ENCODE assay signal across 8 mouse cellular contexts in the genomic region with DNA sequence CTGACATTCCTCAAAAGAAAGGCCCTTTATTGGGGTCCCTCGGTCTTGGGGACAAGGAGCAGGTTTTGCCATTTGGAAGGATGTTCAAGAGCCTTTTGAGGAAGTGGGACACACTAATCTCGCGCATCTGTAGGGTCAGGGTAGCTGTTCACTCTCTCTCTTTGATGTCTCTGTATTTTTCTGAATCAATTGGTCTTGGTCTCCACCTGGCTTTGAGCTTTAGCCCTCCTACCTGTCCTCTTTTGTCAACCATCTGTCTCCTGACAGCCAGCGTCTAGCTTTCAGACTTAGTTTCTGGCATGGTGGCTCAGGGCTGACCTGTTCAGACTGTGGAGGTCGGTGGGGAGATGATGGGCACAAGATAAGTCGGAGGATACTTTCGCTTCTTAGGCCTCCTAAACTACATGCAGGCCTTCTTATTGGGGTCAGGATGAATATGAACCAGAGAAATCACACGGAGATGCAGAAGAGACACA. TPM values are rescaled to one million over a fixed set of nuclear protein-coding genes. Genes with fewer than 3 reads are reported as not detected.
DNase-seq lines count a peak whose midpoint lies in the region; ATAC-seq and TF ChIP-seq lines count a peak whose summit lies in the region.

No protein-coding gene starts in this region.

- 11% methylated on average over 8 of the region's 8 CpGs for WGBS in embryonic facial prominence, embryonic 11.5 days
- 18% methylated on average over 8 of the region's 8 CpGs for WGBS in intestine, embryonic 14.5 days
- 9% methylated on average over 8 of the region's 8 CpGs for WGBS in neural tube, embryonic 13.5 days

- H3K9me3 ChIP-seq in embryonic facial prominence, embryonic 11.5 days (replicated peaks; ENCODE audit: control insufficient read depth, low read length): no peaks in the 10 kb centered on the region
- no peaks in the 10 kb centered on the region for H3K9me3 ChIP-seq in intestine, embryonic 14.5 days (ENCODE audit: control insufficient read depth, low read length)
- H3K9me3 ChIP-seq in neural tube, embryonic 13.5 days: no peaks in the 10 kb centered on the region

- H3K4me1 ChIP-seq in embryonic facial prominence, embryonic 11.5 days (ENCODE audit: control insufficient read depth, insufficient read depth, low read length): no peaks in the 10 kb centered on the region
- H3K4me1 ChIP-seq in intestine, embryonic 14.5 days (replicated peaks; ENCODE audit: control insufficient read depth, insufficient read depth, low read length): peaks cover 28% of the 10 kb centered on the region
- H3K4me1 ChIP-seq in neural tube, embryonic 13.5 days (replicated peaks): peaks cover 39% of the 10 kb centered on the region

- peak overlapping the region; percentile 85 for H3K4me2 ChIP-seq in embryonic facial prominence, embryonic 11.5 days (ENCODE audit: low read depth, low read length)
- H3K4me2 ChIP-seq in intestine, embryonic 14.5 days (ENCODE audit: low read length): peak overlapping the region; percentile 71
- H3K4me2 ChIP-seq in neural tube, embryonic 13.5 days: peak overlapping the region; percentile 84

- DNase-seq in layer of hippocampus, adult 2 months (ENCODE audit: low spot score in 2 of 2): no peak
- no peak for DNase-seq in layer of hippocampus, adult 9-11 months
- no peak for DNase-seq in embryonic facial prominence, embryonic 11.5 days (ENCODE audit: low spot score)
- peak; percentile 53 for DNase-seq in intestine, embryonic 14.5 days (ENCODE audit: low spot score)
- DNase-seq in thymus, adult 18-20 months: no peak
- DNase-seq in kidney, postnatal 25 days: no peak
- no peak for DNase-seq in right cerebral cortex, postnatal 14 days

- peak overlapping the region; percentile 44 for H3K9ac ChIP-seq in embryonic facial prominence, embryonic 11.5 days (replicated peaks; ENCODE audit: low read length)
- H3K9ac ChIP-seq in intestine, embryonic 14.5 days (ENCODE audit: low read length): peak overlapping the region; percentile 37
- H3K9ac ChIP-seq in neural tube, embryonic 13.5 days: peak overlapping the region; percentile 97

- no peaks in the 10 kb centered on the region; the same call in 1 of the 2 replicates for H3K36me3 ChIP-seq in embryonic facial prominence, embryonic 11.5 days (replicated peaks; ENCODE audit: control insufficient read depth, insufficient read depth, low read depth, low read length)
- no peaks in the 10 kb centered on the region for H3K36me3 ChIP-seq in intestine, embryonic 14.5 days (ENCODE audit: control insufficient read depth, insufficient read depth, low read length)
- H3K36me3 ChIP-seq in neural tube, embryonic 13.5 days: peaks cover 12% of the 10 kb centered on the region

- no peak for TF ChIP-seq CTCF in layer of hippocampus, adult 2 months (conservative IDR thresholded peaks at IDR 0.05)

- H3K4me3 ChIP-seq in layer of hippocampus, adult 2 months: peak overlapping the region; percentile 60
- peak overlapping the region; percentile 68 for H3K4me3 ChIP-seq in embryonic facial prominence, embryonic 11.5 days (ENCODE audit: low read depth, low read length)
- peak overlapping the region; percentile 86 for H3K4me3 ChIP-seq in intestine, embryonic 14.5 days (ENCODE audit: low read depth, low read length)
- H3K4me3 ChIP-seq in neural tube, embryonic 13.5 days: peak overlapping the region; percentile 91

- no peak for ATAC-seq in embryonic facial prominence, embryonic 11.5 days (replicated peaks; ENCODE audit: insufficient number of reproducible peaks, low FRiP score, low TSS enrichment, low read depth)
- no peak for ATAC-seq in intestine, embryonic 14.5 days (replicated peaks; ENCODE audit: low FRiP score, low TSS enrichment, low read depth)
- no peak for ATAC-seq in neural tube, embryonic 13.5 days (ENCODE audit: low read depth)

- peak overlapping the region; percentile 72 for H3K27ac ChIP-seq in layer of hippocampus, adult 2 months
- H3K27ac ChIP-seq in embryonic facial prominence, embryonic 11.5 days (replicated peaks; ENCODE audit: low read depth, low read length): no peak overlapping the region
- no peak overlapping the region for H3K27ac ChIP-seq in intestine, embryonic 14.5 days (ENCODE audit: low read depth)
- 0 out of 2 replicates have a peak overlapping the region, but pooled peaks have one; percentile 89 for H3K27ac ChIP-seq in neural tube, embryonic 13.5 days (replicated peaks)

- no peaks in the 10 kb centered on the region; the same call in 1 of the 2 replicates for H3K27me3 ChIP-seq in embryonic facial prominence, embryonic 11.5 days (ENCODE audit: control insufficient read depth, insufficient read depth, low read length)
- H3K27me3 ChIP-seq in intestine, embryonic 14.5 days (replicated peaks; ENCODE audit: control insufficient read depth, insufficient read depth, low read length): no peaks in the 10 kb centered on the region
- no peaks in the 10 kb centered on the region for H3K27me3 ChIP-seq in neural tube, embryonic 13.5 days

RNA-seq across cellular contexts. Expression of a gene that starts 0.7 kb away (rescaled TPM):
- 10 to 100 TPM; 33.9 to 46.6 TPM for total RNA-seq in layer of hippocampus, adult 2 months (2021)
- 8.6 and 9.5 TPM in 2 replicates for polyA plus RNA-seq in embryonic facial prominence, embryonic 11.5 days (2014; fragmentation: Nextera tagmentation; extraction: Ambion mirVana)
- polyA plus RNA-seq in intestine, embryonic 14.5 days (2014; fragmentation: Nextera tagmentation; extraction: Ambion mirVana): 4.8 and 5.3 TPM in 2 replicates
- polyA plus RNA-seq in neural tube, embryonic 13.5 days (2015; fragmentation: Nextera tagmentation; extraction: Ambion mirVana): 33.8 and 34.3 TPM in 2 replicates

RNA-seq across cellular contexts. Expression of a gene that starts 17.4 kb away (rescaled TPM):
- total RNA-seq in layer of hippocampus, adult 2 months (2021): 1 to 10 TPM; 2.5 to 2.7 TPM
- 2.0 and 2.5 TPM in 2 replicates for polyA plus RNA-seq in embryonic facial prominence, embryonic 11.5 days (2014; fragmentation: Nextera tagmentation; extraction: Ambion mirVana)
- 3.2 TPM in 2 replicates for polyA plus RNA-seq in intestine, embryonic 14.5 days (2014; fragmentation: Nextera tagmentation; extraction: Ambion mirVana)
- polyA plus RNA-seq in neural tube, embryonic 13.5 days (2015; fragmentation: Nextera tagmentation; extraction: Ambion mirVana): 3.0 and 3.3 TPM in 2 replicates

RNA-seq across cellular contexts. Expression of a gene that starts 25.7 kb away (rescaled TPM):
- total RNA-seq in layer of hippocampus, adult 2 months (2021): 10 to 100 TPM; 16.4 to 16.7 TPM
- polyA plus RNA-seq in embryonic facial prominence, embryonic 11.5 days (2014; fragmentation: Nextera tagmentation; extraction: Ambion mirVana): 13.2 and 15.1 TPM in 2 replicates
- 8.0 and 10.1 TPM in 2 replicates for polyA plus RNA-seq in intestine, embryonic 14.5 days (2014; fragmentation: Nextera tagmentation; extraction: Ambion mirVana)
- 34.7 and 39.1 TPM in 2 replicates for polyA plus RNA-seq in neural tube, embryonic 13.5 days (2015; fragmentation: Nextera tagmentation; extraction: Ambion mirVana)

RNA-seq across cellular contexts. Expression of a gene that starts 25.7 kb away (rescaled TPM):
- total RNA-seq in layer of hippocampus, adult 2 months (2021): 10 to 100 TPM; 50.4 to 57.5 TPM
- polyA plus RNA-seq in embryonic facial prominence, embryonic 11.5 days (2014; fragmentation: Nextera tagmentation; extraction: Ambion mirVana): 71.8 and 84.0 TPM in 2 replicates
- polyA plus RNA-seq in intestine, embryonic 14.5 days (2014; fragmentation: Nextera tagmentation; extraction: Ambion mirVana): 70.3 and 72.9 TPM in 2 replicates
- polyA plus RNA-seq in neural tube, embryonic 13.5 days (2015; fragmentation: Nextera tagmentation; extraction: Ambion mirVana): 96.8 and 98.2 TPM in 2 replicates

RNA-seq across cellular contexts. Expression of a gene that starts 35.3 kb away (rescaled TPM):
- under 1 TPM in 1 of 2 experiments, not detected in 1; 0.71 TPM for total RNA-seq in layer of hippocampus, adult 2 months (2021)
- 0.28 and 0.42 TPM in 2 replicates for polyA plus RNA-seq in embryonic facial prominence, embryonic 11.5 days (2014; fragmentation: Nextera tagmentation; extraction: Ambion mirVana)
- 0.91 and 1.7 TPM in 2 replicates for polyA plus RNA-seq in intestine, embryonic 14.5 days (2014; fragmentation: Nextera tagmentation; extraction: Ambion mirVana)
- polyA plus RNA-seq in neural tube, embryonic 13.5 days (2015; fragmentation: Nextera tagmentation; extraction: Ambion mirVana): 0.96 and 1.7 TPM in 2 replicates

Comparison
In these comparisons a context has a peak if more than half of its experiments do, and no peak if none do; other contexts are left out.
1. H3K27ac ChIP-seq: peak in layer of hippocampus, adult 2 months (single experiment) and neural tube, embryonic 13.5 days (single experiment); none in embryonic facial prominence, embryonic 11.5 days (single experiment) and intestine, embryonic 14.5 days (single experiment).
2. H3K9ac ChIP-seq: peak in every context shown above with its lines; median percentile 97 in neural tube, embryonic 13.5 days; 44 in embryonic facial prominence, embryonic 11.5 days; 37 in intestine, embryonic 14.5 days.
3. Peak in every context shown above with its lines, with median percentiles within 50 percentile points of each other: H3K4me3 ChIP-seq and H3K4me2 ChIP-seq.